Mouse (Mus musculus) mesoderm, embryonic 11.5 days (tissue): Measurements from ENCODE around the gene Ttc28.
"Not testable (repeated sequence)": the region's sequence is repeated elsewhere in the genome, so short reads cannot be mapped to it uniquely, and the experiment has no call there.

Experiments used
- DNase-seq: peaks from one replicate; pipeline ENCODE4 v3.0.0-alpha.2; 2012; ENCODE audit warnings: low read depth, low spot score

Gene Ttc28

DNA sequence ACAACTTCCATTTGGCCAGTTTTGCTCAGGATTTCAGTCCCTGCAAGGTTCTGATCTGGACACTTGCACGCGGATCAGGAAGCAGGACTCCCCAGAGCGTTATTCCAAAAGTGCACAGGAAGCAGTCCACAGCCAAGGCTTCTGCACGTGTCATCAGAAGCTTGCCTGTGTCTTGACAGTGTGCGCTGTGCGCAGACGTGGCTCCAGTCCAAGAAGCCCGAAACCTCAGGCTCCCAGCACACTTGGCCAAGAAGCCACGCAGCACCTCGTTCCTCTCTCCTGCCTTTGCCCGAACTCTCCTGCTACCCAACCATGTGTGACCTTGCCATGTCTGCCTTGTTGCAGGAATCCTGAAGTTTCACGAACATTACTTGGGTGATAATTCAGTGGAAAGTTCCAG lies 355.5 kb downstream of the Ttc28 start:
- no peak for DNase-seq

DNA sequence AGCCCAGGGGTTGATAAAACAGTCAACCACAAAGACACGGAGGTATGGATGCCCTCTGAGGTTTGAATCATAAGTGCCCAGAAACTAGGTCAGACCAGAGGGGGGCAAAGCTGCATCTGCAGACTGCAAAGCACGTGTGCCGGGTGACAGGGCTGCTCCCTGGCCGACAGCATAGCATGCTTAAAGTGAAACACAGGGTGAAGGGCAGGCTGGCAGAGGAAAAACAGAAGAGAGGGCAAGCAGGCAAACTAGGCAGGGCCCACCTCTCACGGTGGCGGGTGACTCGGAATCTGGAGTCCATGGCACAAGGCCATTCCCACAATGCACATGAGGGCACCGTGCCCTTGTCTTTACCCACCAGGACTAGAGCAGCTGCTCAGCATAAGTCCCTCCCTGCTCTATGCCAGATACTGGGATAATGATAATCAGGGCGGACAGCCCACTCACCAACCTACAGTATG lies 357.6 kb downstream of the Ttc28 start:
- no peak for DNase-seq

DNA sequence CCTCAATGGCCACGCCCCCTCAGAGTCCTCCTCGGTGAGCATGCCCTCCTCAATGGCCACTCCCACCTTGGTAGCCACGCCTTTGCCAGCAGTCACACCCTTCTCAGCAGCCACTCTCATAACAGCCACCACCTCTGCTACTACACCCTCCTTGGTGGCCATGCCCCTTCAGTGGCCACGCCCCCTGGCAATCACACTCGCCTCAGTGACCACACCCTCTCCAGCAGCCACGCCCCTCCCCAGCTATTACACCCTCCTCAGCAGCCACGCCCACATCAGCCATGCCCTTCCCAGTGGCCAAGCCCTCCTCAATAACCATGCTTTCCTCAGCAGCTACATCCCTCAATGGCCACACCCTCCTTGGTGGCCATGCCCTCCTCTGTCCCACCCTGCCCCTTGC lies 359.6 kb downstream of the Ttc28 start:
- no peak for DNase-seq

DNA sequence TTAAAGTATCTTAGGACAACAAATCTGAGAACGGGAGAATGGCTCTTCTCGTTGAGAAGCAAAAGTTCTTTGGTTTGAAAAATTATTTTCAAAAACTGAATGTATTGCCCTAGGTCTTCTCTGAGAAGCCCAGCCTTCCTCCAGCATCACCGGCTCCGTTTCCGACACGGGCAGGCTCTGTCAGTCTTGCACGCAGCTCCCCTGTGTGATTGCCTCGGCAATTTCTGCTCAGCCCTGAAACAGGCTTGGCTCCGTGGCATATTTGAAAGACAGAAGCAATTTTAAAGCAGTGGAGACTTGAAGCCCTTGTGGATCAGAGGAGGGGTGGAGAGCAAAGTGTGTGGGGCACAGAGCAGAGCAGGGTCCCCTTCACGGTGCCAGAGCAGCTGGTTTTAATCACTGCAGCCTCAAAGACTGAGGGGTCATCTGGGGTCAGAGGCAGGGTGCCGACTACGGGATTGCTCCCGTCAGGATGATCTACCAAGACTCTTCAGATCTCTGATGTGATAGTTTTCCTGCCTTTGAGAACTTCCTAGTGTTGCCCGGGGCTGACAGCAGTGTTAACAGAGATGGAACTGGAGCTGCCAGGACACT lies 363.9 kb downstream of the Ttc28 start:
- peak; percentile 68 for DNase-seq

DNA sequence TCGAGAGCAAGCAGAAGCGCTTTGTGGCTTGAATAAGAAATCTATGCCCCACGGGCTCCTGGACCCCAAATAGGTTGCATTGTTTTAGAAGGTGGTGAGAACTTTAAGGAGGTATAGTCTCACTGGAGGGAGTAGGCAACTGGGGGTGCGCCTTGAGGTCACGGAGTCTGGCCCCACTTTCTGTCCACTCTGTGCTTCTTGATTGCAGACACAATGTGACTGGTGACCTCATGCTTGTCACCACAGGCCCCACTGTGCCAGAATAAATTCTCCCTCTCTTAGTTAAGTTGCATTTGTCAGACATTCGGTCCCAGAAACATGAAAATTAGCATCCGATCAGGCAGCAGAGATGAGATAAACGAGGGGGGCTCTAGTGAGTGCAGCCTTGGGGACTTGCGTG lies 364.5 kb downstream of the Ttc28 start:
- DNase-seq = no peak

DNA sequence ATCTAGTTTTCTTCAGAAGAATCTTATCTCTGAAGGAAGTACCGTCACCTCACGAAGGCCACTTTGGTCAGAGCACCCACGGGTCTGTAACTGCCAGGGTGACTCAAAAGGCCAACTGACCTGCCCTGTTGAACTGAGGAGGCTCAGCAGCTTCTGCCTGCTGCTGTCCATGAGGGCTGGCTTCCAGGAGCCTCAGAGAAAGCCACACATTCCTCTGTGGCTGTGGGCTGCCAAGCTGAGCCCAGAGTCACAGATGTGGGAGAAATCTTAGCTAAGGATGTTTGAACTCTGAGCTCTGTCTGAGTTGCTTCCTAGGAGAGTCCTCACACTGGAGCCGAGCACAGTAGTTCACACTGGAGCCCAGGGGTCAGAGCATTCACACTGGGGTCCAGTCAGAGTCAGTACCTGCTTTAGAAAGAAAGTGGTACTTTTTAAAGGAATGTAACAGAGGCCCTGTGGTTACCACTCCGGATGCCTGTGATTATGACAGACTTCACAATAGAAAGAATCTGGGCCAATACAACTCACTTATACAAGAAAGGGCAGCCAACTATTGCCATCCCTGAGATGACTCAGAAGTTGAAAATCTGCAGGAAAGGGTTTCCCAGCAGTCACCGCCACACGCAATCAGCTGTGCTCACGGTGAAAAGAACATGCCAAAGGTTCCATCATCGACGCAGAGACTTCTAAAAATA lies 368.1 kb downstream of the Ttc28 start:
- no peak for DNase-seq

DNA sequence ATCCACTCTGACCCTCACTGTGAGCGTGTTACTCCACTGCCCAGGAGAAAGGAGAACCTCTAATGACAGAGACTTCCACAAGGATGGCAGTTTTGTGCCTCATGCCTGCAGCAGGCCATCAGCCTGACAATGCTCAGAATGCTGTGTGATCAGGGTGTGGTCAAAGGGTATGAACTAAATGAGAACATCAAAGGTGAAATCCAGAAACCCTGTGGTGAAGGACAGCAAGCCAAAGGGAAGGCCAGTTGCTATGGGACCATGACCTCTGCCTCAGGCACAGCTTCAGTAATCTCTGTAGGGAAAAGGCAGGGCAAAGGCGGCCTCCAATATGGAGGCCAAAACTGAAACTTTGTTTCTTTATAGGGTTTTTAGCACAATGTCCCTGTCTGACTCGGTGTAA lies 372.5 kb downstream of the Ttc28 start:
- DNase-seq = no peak

DNA sequence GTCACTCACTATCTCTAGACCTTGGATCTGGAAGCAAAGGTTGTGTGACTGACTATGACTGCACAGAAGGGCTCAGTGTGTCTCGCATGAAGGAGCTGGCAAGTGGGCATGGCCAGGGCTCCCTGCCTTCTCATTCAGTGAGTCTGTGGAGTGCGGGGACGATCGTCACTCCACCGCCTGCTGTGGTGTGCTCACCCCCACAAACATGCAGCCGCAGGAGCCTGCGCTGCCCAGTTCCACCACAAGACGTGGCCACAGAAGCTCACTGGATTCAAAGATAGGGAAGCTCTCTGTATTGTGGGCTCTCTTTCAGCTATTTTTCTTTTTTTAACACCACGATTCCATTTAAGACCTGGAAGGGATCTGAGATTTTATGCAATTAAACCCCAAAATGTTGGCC lies 374.8 kb downstream of the Ttc28 start:
- no peak for DNase-seq

DNA sequence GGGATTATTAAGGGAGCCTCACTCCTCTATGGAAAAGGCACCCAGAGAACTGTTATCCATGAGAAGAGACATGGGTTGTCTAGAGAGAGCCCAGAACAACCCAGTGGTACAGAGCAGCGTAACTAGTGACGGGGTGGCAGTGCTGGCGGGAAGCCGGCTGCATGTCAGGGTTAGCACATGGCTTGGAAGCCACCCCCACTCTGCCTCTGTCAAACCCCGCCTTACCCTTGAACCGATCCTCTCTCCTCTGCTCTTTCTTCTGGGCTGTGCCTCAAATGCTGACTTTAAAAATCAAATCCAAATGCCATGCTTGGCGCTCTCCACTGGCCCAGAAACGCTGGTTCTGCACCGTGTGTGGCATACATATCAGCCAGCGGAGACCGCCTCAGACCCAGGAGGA lies 375.2 kb downstream of the Ttc28 start:
- DNase-seq = no peak

DNA sequence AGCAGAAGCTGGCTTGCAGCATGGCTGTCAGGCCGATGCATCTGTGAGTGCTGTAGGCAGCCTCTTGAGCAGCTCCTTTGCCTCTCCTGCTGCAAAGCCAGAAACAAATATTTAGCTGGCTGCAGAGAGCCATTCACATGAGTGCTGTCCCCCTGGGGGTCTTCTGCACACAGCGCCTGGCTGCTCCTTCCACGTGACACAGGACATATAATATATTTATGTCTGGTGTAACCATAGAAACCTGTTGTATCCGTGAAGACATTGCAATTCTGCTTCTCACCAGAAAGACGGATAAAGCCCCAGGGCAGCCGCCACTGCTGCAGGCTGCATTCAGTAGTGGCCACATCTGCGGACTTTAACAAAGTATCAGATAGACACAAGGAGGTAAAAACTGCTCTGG lies 376.6 kb downstream of the Ttc28 start:
- peak; percentile 87 for DNase-seq

DNA sequence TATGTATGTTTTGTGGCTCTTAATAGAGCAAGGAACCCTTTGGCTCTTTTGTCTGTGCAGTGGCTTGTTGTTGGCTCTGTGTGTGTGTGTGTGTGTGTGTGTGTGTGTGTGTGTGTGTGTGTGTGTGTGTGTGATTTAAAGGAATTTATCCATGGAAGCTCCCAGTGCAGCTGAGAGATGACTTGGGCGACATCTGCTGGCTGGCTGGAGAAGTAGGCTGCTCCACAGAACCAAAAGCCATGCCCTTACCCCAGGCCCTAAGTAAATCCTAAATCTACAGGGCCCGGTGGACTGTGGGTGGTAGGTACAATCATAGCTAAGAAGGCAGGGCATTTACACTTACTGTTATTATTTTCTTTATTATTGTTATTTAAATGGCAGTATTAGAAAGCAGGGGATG lies 377.5 kb downstream of the Ttc28 start:
- peak; percentile 83 for DNase-seq

DNA sequence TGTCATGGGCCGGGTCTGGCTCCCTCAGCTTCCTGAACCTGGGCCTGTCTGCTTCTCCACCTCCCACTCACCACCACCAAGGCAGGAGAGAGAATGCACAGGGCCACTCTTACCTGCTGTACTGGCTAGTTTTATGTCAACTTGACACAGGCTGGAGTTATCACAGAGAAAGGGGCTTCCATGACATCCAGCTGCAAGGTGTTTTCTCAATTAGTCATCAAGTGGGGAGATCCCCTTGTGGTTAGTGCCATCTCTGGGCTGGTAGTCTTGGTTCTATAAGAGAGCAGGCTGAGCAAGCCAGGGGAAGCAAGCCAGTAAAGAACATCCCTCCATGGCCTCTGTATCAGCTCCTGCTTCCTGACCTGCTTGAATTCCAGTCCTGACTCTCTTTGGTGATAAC lies 381.6 kb downstream of the Ttc28 start:
- not testable (repeated sequence) for DNase-seq

DNA sequence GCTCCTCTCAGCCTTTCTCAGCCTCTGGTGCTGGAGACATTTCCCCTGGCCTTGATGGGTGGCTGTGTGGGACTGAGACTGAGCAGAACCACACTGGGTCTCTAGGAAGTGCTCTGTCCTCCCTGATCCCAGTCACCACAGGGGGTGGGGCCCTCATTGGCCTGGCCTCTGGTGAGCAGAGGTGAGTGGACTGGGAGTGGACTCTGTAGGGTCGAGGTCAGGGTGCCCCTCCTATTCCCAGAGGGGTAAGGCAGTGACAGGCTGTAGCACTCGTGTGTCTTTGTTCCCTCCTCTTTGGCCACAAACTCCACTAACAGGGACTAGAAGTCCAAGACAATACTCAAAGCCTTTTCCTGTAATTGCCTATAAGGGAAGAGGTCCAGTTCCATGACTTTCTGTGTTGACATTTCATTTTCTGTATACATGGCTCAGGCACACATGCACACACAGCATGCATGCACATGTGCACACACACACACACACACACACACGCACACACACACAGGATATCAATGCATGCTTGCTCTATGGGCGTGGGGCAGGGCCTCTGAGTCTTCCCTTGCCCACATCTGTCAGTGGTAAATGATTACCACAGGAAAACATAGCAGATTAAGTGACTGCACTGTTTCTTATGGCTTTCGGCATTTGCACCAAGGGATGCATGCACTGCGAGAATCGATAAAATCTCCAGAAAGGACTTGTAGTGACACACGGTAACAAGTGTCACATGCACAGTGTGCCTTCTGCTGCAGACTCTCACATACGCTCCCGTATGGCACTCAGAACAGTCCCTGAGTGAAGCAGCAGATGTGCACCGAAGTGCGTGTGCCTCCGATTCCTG lies 382.4 kb downstream of the Ttc28 start:
- no peak for DNase-seq

DNA sequence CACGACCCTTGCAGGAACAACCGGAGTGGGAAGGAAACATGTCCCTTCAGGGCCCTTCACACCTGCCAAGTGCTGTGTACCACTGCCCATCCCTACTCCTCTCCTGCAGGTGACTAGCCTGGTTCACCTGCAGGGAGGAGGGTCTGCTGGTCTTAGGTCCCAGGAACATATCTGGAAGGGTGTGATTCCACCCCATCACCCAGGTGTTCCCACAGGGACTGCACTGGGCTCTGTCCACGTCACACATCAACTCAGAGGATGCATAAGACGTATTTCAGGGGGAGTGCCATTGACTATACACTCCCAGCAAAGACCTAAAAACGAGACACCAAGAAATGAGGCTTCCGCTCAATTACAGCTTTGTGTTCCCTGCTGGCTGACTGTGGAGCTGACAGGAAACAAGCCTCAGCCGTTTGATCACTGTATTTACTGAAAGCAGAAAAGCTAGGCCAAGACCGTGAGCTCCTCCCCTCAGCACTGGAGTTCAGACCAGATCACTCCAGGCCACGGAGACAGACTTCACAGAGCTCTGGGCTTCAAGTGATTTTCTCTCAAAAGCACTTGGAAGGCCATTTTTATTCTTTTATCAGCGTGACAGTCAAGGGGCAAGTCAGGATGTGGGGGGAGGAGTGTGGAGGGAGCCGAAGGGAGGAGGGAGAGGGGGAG lies 383.1 kb downstream of the Ttc28 start:
- DNase-seq = peak; percentile 42

DNA sequence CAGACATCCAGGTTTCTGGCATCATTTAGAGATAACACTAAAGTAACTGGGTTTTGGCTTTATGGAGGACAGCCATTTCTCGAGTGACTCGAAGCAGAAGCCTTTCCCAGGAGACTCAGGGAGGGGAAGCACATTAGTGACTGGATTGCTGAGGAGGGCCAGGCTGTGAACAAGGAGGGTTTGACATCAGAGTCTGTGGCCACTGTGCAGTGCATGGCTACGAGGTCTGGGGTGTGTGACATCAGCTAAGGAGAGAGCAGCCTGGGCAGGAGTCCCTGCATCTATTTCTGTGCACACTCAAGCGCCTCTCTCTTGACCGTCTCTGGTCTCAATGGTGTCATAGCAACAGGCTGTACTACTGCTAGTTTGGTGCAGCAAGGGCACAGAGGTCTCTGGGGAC lies 383.8 kb downstream of the Ttc28 start:
- DNase-seq = no peak

DNA sequence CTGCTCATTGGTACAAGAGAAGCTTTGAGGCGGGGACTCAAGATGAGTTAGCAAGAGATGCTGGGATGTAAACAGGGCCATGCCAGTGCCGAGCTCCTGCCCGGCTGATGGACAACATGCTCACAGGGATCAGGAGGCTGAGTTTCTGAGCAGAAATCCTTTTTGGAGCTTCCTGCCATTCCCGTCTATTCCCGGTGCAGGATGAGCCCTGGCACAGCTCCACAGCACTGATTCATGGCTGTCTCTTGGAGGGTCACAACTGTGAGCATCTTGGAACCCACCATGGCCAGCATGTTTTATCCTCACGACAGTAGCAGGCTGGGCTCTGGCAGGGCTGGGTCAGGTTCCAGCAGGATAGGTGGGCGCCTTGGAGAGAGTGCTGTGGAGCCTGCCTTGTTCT lies 384.9 kb downstream of the Ttc28 start:
- no peak for DNase-seq

DNA sequence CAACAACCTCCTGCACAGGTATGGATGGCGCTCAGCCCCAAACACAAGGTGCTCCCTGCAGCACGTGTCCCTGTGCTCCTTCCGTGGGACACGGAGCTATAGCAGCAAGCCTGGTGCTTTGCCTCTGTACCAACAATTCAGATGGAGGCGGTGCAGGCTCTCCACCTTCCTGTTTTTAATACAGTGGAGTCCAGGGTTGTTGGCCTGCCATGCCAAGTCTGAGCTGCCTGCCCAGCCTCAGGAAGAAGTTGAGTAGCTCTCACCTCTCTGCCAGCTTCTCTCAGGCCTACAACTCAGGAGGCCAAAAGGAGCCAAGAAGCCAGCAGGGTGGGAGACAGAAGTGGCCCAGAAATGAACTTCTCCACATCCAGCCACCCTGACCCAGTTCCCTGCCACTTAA lies 387.1 kb downstream of the Ttc28 start:
- DNase-seq = no peak

DNA sequence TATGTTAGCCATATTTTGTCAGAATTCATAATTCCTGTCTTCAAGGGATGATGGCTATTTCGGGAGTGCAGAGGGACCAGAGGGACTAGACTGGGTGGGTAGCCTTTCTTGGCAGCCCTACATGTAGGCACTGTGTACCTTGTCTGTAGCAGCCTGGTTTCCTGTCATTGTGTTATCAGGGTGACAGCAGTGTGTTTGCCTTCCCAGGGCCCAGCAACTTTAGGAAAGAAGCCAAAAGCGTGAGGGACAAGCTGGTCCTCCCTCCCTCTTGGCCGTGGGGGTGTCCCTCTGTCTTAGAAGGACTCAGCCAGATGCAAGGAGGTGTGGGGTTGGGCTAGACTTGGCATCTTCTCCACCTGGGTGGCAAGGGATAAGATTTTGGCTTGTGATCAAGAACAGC lies 387.5 kb downstream of the Ttc28 start:
- DNase-seq = no peak

DNA sequence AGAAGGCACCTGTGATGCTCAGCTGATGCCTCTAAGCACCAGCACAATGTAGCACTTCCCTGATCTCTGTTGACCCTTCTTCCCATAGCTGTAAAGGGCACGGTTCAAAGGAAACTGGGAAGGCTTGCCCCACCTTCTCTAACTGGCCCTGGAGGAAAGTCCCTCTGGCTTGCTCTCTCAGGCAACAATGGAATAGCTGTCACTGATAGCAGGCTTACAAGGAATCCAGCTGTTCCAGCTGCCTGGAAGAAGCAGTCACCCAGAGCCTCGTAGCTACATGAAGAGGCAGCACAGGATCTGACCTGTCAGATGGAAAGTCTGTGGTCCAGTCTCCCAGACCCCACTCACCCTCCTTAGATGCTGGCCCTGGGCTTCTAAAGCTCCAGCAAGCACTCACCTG lies 389.2 kb downstream of the Ttc28 start:
- no peak for DNase-seq

DNA sequence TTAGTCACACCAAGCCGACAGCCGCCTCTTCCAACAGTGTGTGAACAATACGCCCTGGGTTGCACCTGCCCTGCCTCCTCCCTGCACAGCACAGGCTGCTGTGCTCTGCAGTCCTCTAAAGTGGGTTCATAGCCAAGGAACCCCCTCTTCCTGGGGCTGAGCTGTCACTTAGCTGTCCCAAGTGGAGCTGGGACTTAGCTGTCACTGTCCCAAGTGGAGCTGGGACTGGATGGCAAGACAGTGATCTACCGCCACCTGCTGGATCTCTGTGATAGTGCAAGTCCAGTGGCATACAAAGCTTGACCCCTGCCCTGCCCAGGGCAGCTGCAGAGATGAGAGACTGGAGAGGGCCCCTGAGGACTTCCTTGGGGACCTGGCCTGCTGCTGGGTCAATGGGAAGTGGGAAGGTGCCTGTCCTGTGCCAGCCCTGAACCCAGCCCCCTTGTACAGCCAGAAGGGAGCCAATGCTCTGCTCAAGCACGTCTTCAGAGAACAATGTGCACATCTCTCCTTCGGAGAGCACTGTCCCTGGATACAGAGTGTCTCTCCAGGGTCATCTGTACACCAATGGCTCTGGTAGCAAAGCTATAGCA lies 390.1 kb downstream of the Ttc28 start:
- peak; percentile 88 for DNase-seq

DNA sequence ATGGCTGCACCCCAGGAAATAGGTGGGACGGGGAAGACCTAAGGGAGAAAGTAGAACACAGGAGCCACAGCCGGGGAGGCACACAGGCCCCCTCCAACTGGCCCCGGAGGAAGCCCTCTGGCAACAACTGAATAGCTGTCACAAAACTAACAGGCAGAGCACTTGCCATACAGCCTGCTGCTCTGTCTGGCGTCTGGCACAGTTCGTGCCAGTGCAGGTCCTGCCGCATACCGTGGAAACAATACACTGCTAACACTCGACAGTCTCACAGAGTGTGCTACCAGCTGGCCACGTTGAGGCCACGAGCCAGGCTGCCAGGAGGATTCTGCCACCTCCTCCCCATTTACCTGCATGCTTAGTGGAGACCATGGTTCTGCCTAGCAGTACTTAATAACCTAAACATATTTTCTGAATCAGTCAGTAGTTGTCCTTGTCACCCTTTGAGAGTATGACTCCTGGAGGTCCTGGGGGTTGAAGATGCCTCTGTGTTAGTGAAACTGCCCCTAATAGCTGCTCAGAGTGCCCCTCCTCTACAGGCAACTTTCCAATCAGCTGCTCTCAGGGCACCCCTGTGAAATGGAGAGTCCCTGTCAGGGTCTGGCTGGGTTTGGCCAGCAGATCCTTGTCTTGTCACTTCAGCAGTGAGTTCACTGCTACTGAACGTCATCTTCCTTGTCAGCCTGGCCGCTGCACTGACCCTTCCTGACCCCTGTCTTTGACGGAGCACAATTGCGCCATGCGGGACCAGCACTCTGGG lies 390.8 kb downstream of the Ttc28 start:
- no peak for DNase-seq
